Mouse (Mus musculus) CD4-positive helper T cell, adult 2 months (primary cell): ENCODE data around the gene March6.

Source experiments
- DNase-seq: peaks from one replicate; pipeline ENCODE4 v3.0.0-alpha.2; 2012; ENCODE audit warnings: low read depth, missing footprints, low spot score

The March6 gene

GRCm38 (mm10) chr15:31417409-31417795 lies 113.5 kb downstream of the March6 start:
- DNase-seq, result no peak

- no peak for DNase-seq
Measured at GRCm38 (mm10) chr15:31415181-31415580, 115.7 kb downstream of the March6 start.

GRCm38 (mm10) chr15:31414179-31414898 lies 116.5 kb downstream of the March6 start:
- no peak for DNase-seq

- DNase-seq, result no peak
Measured at GRCm38 (mm10) chr15:31413662-31414061, 117.2 kb downstream of the March6 start.

GRCm38 (mm10) chr15:31412933-31413332 lies 117.9 kb downstream of the March6 start:
- DNase-seq, result no peak

- DNase-seq, result no peak
Measured at GRCm38 (mm10) chr15:31412436-31412835, 118.4 kb downstream of the March6 start.

GRCm38 (mm10) chr15:31407490-31407889 lies 123.4 kb downstream of the March6 start:
- no peak for DNase-seq

- no peak for DNase-seq
Measured at GRCm38 (mm10) chr15:31406881-31407280, 124.0 kb downstream of the March6 start.
